Mouse (Mus musculus): ENCODE data around the gene Arl4d. TPM values are rescaled to one million over a fixed set of nuclear protein-coding genes. Genes with fewer than 3 reads are reported as not detected.
A peak's percentile ranks its signal among the peaks of the same experiment; 100 is the strongest.

Gene Arl4d
- polyA plus RNA-seq, 1 experiment from 2014 or later = 29.5 TPM

DNA sequence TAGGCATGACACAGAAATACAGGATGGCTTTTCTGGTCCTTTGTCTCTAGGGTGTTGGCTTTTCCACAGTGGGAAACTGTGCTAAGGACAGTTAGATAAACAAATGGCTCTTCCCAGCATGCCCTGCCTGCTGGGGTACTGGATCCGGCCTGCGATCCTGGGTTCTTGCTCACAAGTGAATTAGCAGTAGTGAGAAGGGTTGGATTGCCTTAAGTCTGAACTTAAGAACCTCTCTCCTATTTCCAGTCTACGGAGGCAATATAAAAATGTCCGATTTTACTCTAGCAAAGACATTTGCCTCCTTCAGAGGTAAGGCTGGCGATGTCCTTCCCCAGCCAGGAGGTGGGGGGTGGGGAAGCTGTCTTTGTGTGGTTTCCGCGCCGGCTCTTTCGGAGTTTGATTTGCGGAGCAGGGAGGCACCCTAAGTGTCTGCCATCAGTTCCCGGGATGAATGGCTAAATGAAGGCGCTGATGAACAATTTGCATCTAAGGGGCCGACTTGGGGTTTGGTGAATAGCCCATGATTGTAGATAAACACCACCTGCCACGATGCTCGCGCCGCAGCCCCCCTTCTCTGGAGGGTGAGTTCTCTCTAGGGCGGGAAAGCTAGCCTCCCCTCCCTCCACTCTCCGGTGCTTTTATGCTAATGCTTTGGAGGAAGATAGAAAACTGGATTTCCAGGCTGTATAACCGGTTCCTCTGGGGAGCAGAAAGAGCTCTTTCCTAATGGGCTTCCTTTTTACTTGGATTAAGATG, 30.7 kb downstream of the Arl4d start:
- Histone ChIP-seq H3K4me1 (ENCODE audit: control insufficient read depth, insufficient read depth, low read length) (peaks cover 14% of the 10 kb centered on the region), H3K4me3 (ENCODE audit: low read depth, low read length) (peak overlapping the region; percentile 22; the same call in 1 of the 2 replicates), H3K27ac (ENCODE audit: low read depth, low read length) (peak overlapping the region; percentile 89), H3K4me2 (ENCODE audit: low read depth) (peak overlapping the region; percentile 45), H3K9ac (ENCODE audit: low read length) (peak overlapping the region; percentile 64), H3K27me3 (ENCODE audit: control insufficient read depth, insufficient read depth, low read length) (no peaks in the 10 kb centered on the region), H3K9me3 (ENCODE audit: control insufficient read depth, low read length) (no peaks in the 10 kb centered on the region), H3K36me3 (ENCODE audit: control insufficient read depth, insufficient read depth, low read length) (no peaks in the 10 kb centered on the region)
- DNase-seq (ENCODE audit: low spot score) (peak; percentile 73), ATAC-seq (ENCODE audit: insufficient read depth, low FRiP score, low TSS enrichment) (peak; percentile 63; the same call in 1 of the 2 replicates)
- WGBS = under 1% methylated on average over 20 of the region's 20 CpGs

DNA sequence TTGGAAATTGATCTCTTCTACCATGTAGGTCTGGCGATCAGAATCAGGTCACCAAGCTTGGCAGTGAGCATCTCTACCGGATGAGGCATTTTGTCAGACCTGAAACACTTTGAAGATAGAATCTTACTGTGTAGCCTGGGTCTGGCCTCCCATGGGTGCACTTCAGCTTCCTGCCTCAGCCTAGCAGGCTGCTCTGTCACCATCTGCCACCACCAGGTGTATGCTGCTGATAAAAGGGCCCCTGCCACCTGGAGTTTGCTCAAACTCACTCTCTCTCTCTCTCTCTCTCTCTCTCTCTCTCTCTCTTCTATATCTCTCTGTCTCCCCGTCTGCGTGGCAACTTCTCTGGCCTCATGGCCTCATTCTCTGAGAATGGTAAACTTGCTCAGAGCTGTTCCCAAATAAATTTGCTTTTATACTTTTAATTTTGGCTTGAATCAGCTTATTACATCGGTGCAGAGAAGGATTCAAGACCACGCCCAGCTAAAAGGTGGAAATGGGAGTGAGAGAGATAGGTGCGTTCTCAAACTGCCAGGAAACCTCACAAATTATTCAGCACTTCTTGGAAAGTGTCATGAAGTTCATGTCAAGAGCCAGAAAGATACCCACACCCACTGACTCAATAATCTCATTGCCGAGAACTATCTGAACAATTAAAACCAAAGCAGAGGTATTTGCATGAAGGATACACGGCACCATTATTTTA, 32.0 kb downstream of the Arl4d start:
- no peak for DNase-seq (ENCODE audit: low spot score)
- ATAC-seq (ENCODE audit: insufficient read depth, low FRiP score, low TSS enrichment) = no peak
- no peaks in the 10 kb centered on the region for H3K27me3 ChIP-seq (ENCODE audit: control insufficient read depth, insufficient read depth, low read length)
- H3K27ac ChIP-seq (ENCODE audit: low read depth, low read length) = 0 out of 2 replicates have a peak overlapping the region, but pooled peaks have one; percentile 8
- H3K4me1 ChIP-seq (ENCODE audit: control insufficient read depth, insufficient read depth, low read length) = peaks cover 14% of the 10 kb centered on the region
- no peak overlapping the region for H3K4me2 ChIP-seq (ENCODE audit: low read depth)
- no peak overlapping the region; the same call in 1 of the 2 replicates for H3K9ac ChIP-seq (ENCODE audit: low read length)
- no peak overlapping the region for H3K4me3 ChIP-seq (ENCODE audit: low read depth, low read length)
- WGBS = 93% methylated on average over 9 of the region's 9 CpGs
- no peaks in the 10 kb centered on the region for H3K9me3 ChIP-seq (ENCODE audit: control insufficient read depth, low read length)
- H3K36me3 ChIP-seq (ENCODE audit: control insufficient read depth, insufficient read depth, low read length) = no peaks in the 10 kb centered on the region

DNA sequence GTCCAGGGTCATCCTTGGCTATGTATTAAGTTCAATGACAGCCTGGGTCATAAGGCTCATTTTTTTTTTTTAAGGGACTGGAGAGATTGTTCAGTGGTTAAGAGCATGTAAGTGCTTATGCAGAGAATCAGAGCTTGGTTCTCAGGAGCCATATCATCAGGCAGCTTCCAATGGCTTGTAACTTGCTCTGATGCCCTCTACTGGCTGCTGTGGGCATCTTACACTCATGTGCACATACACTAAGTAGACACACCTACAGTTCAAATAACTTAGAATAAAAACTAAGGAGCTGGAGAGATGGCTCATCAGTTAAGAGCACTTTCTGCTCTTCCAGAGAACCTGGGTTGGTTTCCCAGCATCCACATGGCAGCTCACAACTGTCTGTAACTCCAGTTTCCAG, 32.8 kb downstream of the Arl4d start:
- no peak overlapping the region for H3K9ac ChIP-seq (ENCODE audit: low read length)
- no peak overlapping the region for H3K4me2 ChIP-seq (ENCODE audit: low read depth)
- no peak overlapping the region for H3K4me3 ChIP-seq (ENCODE audit: low read depth, low read length)
- peaks cover 14% of the 10 kb centered on the region for H3K4me1 ChIP-seq (ENCODE audit: control insufficient read depth, insufficient read depth, low read length)
- no peaks in the 10 kb centered on the region for H3K36me3 ChIP-seq (ENCODE audit: control insufficient read depth, insufficient read depth, low read length)
- H3K9me3 ChIP-seq (ENCODE audit: control insufficient read depth, low read length) = no peaks in the 10 kb centered on the region
- H3K27ac ChIP-seq (ENCODE audit: low read depth, low read length) = no peak overlapping the region
- no peak for DNase-seq (ENCODE audit: low spot score)
- H3K27me3 ChIP-seq (ENCODE audit: control insufficient read depth, insufficient read depth, low read length) = no peaks in the 10 kb centered on the region
- no peak for ATAC-seq (ENCODE audit: insufficient read depth, low FRiP score, low TSS enrichment)

DNA sequence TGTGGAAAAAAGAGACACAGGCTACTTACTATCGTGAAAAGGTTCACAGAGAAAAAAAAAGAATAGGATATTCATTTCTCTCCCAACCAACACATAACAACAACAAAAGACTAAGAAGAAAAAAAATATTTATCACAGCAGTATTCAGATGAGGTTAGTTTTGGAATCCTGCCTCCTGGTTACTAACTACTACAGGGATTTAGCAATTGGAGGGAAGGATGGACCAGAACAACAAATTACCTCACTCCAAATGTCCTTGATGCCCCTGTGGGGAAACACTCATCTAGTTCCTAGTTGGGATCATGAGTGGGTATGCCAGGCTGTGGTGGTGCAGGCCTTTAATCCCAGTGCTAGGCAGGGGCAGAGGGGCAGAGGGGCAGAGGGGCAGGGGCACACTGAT, 34.2 kb downstream of the Arl4d start:
- Histone ChIP-seq H3K9ac (ENCODE audit: low read length) (no peak overlapping the region), H3K27ac (ENCODE audit: low read depth, low read length) (no peak overlapping the region), H3K4me1 (ENCODE audit: control insufficient read depth, insufficient read depth, low read length) (peaks cover 14% of the 10 kb centered on the region), H3K4me3 (ENCODE audit: low read depth, low read length) (no peak overlapping the region), H3K36me3 (ENCODE audit: control insufficient read depth, insufficient read depth, low read length) (no peaks in the 10 kb centered on the region), H3K4me2 (ENCODE audit: low read depth) (no peak overlapping the region), H3K9me3 (ENCODE audit: control insufficient read depth, low read length) (no peaks in the 10 kb centered on the region), H3K27me3 (ENCODE audit: control insufficient read depth, insufficient read depth, low read length) (no peaks in the 10 kb centered on the region)
- 91% methylated on average over 1 of the region's 1 CpGs for WGBS
- DNase-seq (ENCODE audit: low spot score) (no peak), ATAC-seq (ENCODE audit: insufficient read depth, low FRiP score, low TSS enrichment) (no peak)

DNA sequence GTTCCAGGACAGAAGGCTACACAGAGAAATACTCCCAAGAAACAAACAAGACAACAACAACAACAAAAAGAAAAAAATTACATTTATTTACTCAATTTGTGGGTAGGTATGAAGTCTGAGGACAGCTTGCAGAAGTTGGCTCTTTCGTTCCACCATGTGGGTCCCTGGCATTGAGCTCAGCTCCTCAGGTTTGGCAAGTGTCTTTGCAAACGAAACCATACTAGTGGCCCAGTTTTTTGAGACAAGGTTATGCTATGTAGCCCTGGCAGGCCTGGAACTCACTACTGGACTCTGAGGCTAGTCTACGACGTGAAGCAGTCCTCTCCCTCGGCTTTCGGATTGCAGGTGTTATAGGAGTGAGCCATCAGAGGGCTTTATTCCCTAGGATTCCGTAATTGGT, 34.6 kb downstream of the Arl4d start:
- H3K27ac ChIP-seq (ENCODE audit: low read depth, low read length) = no peak overlapping the region
- no peaks in the 10 kb centered on the region for H3K9me3 ChIP-seq (ENCODE audit: control insufficient read depth, low read length)
- H3K4me1 ChIP-seq (ENCODE audit: control insufficient read depth, insufficient read depth, low read length) = peaks cover 14% of the 10 kb centered on the region
- no peaks in the 10 kb centered on the region for H3K27me3 ChIP-seq (ENCODE audit: control insufficient read depth, insufficient read depth, low read length)
- WGBS = 51% methylated on average over 7 of the region's 7 CpGs
- H3K36me3 ChIP-seq (ENCODE audit: control insufficient read depth, insufficient read depth, low read length) = no peaks in the 10 kb centered on the region
- ATAC-seq (ENCODE audit: insufficient read depth, low FRiP score, low TSS enrichment) (no peak), DNase-seq (ENCODE audit: low spot score) (no peak)
- no peak overlapping the region for H3K4me3 ChIP-seq (ENCODE audit: low read depth, low read length)
- no peak overlapping the region for H3K9ac ChIP-seq (ENCODE audit: low read length)
- H3K4me2 ChIP-seq (ENCODE audit: low read depth) = no peak overlapping the region

DNA sequence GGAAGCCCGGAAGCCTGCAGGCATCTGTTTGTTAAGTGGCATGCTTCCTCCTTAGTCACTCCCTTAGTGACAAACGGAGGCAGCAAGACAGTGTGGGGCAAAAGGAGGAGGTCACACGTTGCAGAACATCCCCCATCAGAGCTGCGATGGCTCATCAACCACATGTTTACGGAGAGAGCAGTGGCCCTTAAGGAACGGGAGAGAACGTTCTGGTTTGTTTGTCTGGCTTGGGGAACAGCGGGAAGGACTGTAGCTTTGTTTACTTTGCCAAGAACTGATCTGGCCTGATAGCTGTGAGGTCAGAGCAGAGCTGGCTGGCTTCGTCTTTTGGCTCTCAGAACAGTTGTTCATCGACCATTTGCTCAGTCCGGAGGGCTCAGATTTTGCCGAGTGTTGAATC, 35.1 kb downstream of the Arl4d start:
- Histone ChIP-seq H3K9me3 (ENCODE audit: control insufficient read depth, low read length) (no peaks in the 10 kb centered on the region), H3K27ac (ENCODE audit: low read depth, low read length) (no peak overlapping the region), H3K9ac (ENCODE audit: low read length) (no peak overlapping the region), H3K4me3 (ENCODE audit: low read depth, low read length) (no peak overlapping the region), H3K4me1 (ENCODE audit: control insufficient read depth, insufficient read depth, low read length) (peaks cover 11% of the 10 kb centered on the region), H3K4me2 (ENCODE audit: low read depth) (no peak overlapping the region), H3K36me3 (ENCODE audit: control insufficient read depth, insufficient read depth, low read length) (no peaks in the 10 kb centered on the region), H3K27me3 (ENCODE audit: control insufficient read depth, insufficient read depth, low read length) (no peaks in the 10 kb centered on the region)
- no peak for DNase-seq (ENCODE audit: low spot score)
- ATAC-seq (ENCODE audit: insufficient read depth, low FRiP score, low TSS enrichment) = no peak
- 32% methylated on average over 12 of the region's 12 CpGs for WGBS

DNA sequence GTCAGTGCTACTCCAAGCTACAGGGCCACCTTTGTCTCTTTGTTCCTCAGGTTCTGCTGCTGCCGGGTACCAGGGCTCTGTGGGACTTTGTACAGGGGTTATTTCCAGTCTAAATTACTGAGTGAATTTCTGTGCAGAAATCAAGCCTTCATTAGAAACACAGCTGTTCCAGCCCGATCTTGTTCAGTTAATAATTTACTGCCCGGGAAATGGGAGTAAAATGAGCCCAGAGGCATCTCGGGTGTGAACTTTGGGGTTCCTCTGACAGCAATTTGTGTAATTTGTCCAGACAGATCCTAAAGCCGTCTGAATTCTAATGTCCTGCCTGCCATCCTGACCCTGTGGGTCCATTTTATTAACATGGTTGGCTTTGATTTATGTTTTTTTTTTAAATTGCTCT, 38.7 kb downstream of the Arl4d start:
- no peak overlapping the region for H3K4me2 ChIP-seq (ENCODE audit: low read depth)

DNA sequence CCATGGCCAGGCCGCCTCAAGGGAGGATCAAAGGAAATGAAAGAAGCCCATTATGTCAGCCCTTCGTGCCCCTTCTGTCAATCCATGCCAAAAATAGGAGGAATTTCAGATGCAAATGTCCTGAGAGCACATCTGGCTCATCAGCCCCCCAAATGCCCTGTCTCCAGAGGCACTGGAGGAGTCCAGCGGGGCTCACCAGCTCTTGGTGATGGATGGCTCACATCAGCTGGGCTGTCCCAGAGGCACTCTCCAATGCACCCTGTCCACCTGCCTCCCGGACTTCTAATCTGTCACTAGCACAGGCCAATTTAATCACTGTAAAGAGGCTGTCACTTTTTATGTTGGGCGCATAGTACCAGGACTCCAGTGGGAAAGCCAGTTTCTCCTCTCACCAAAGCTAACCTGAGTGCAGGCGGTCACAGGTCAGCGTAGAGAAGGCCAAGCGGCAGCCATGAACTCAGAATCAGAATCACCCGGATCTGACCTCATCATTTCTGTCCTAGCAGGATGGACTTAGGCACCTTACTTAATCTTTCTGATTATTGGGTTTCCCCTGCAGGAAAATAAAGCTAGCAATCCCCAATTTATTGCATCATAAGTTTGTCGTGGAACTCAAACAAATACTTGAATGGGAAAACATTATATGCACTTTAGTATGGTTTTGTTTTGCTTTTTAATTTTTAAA, 41.6 kb downstream of the Arl4d start:
- WGBS = 60% methylated on average over 10 of the region's 10 CpGs
- DNase-seq (ENCODE audit: low spot score) = peak; percentile 59

More for the DNA sequence above, 38.7 kb downstream of the Arl4d start:
- no peaks in the 10 kb centered on the region for H3K4me1 ChIP-seq (ENCODE audit: control insufficient read depth, insufficient read depth, low read length)
- H3K27me3 ChIP-seq (ENCODE audit: control insufficient read depth, insufficient read depth, low read length) = no peaks in the 10 kb centered on the region
- DNase-seq (ENCODE audit: low spot score) (no peak), ATAC-seq (ENCODE audit: insufficient read depth, low FRiP score, low TSS enrichment) (no peak)
- 29% methylated on average over 5 of the region's 5 CpGs for whole genome bisulfite sequencing
- no peak overlapping the region for H3K4me3 ChIP-seq (ENCODE audit: low read depth, low read length)
- H3K27ac ChIP-seq (ENCODE audit: low read depth, low read length) = peak overlapping the region; percentile 54
- H3K9me3 ChIP-seq (ENCODE audit: control insufficient read depth, low read length) = no peaks in the 10 kb centered on the region
- no peaks in the 10 kb centered on the region for H3K36me3 ChIP-seq (ENCODE audit: control insufficient read depth, insufficient read depth, low read length)
- H3K9ac ChIP-seq (ENCODE audit: low read length) = no peak overlapping the region

More for the DNA sequence above, 41.6 kb downstream of the Arl4d start:
- H3K9me3 ChIP-seq (ENCODE audit: control insufficient read depth, low read length) = no peaks in the 10 kb centered on the region
- ATAC-seq (ENCODE audit: insufficient read depth, low FRiP score, low TSS enrichment) = no peak
- H3K36me3 ChIP-seq (ENCODE audit: control insufficient read depth, insufficient read depth, low read length) = no peaks in the 10 kb centered on the region
- H3K4me1 ChIP-seq (ENCODE audit: control insufficient read depth, insufficient read depth, low read length) = no peaks in the 10 kb centered on the region
- H3K27me3 ChIP-seq (ENCODE audit: control insufficient read depth, insufficient read depth, low read length) = no peaks in the 10 kb centered on the region
- H3K9ac ChIP-seq (ENCODE audit: low read length) = no peak overlapping the region
- no peak overlapping the region for H3K4me2 ChIP-seq (ENCODE audit: low read depth)
- no peak overlapping the region for H3K4me3 ChIP-seq (ENCODE audit: low read depth, low read length)
- H3K27ac ChIP-seq (ENCODE audit: low read depth, low read length) = no peak overlapping the region
